Mouse (Mus musculus) liver, embryonic 15.5 days (tissue): ENCODE results near the gene Adamts5. TPM values are rescaled to one million over a fixed set of nuclear protein-coding genes. Genes with fewer than 3 reads are reported as not detected.

ENCODE experiments used
- ATAC-seq: fragments of 200-750 bp; cut with Nextera tagmentation; 2 replicates; pipeline ENCODE4 v1.8.0; 2017; ENCODE audit warnings: moderate number of reproducible peaks, mild to moderate bottlenecking, moderate library complexity; ENCODE audit not compliant: insufficient read depth
- H3K27ac ChIP-seq: fragments of 300-500 bp; sonication (generic); replicated peaks from 2 replicates; pipeline ENCODE4 v1.5.1; 2015; ENCODE audit warnings: mild to moderate bottlenecking, inconsistent platforms
- H3K27me3 ChIP-seq: fragments of 300-500 bp; sonication (generic); 2 replicates; pipeline ENCODE4 v1.6.1; 2015; ENCODE audit warnings: mild to moderate bottlenecking, inconsistent platforms
- H3K36me3 ChIP-seq: fragments of 300-500 bp; sonication (generic); replicated peaks from 2 replicates; pipeline ENCODE4 v1.6.1; 2015; ENCODE audit warnings: moderate library complexity, mild to moderate bottlenecking, inconsistent platforms
- H3K4me1 ChIP-seq: fragments of 300-500 bp; sonication (generic); replicated peaks from 2 replicates; pipeline ENCODE4 v1.6.1; 2015; ENCODE audit warnings: inconsistent platforms
- H3K4me2 ChIP-seq: fragments of 300-500 bp; sonication (generic); 2 replicates; pipeline ENCODE4 v1.6.1; 2015; ENCODE audit warnings: moderate library complexity, mild to moderate bottlenecking, inconsistent platforms
- H3K4me3 ChIP-seq: fragments of 300-500 bp; sonication (generic); replicated peaks from 2 replicates; pipeline ENCODE4 v1.5.1; 2015; ENCODE audit warnings: mild to moderate bottlenecking, inconsistent platforms
- H3K9ac ChIP-seq: fragments of 300-500 bp; sonication (generic); 2 replicates; pipeline ENCODE4 v1.6.1; 2015; ENCODE audit warnings: moderate library complexity, mild to moderate bottlenecking, inconsistent platforms
- H3K9me3 ChIP-seq: fragments of 300-500 bp; sonication (generic); replicated peaks from 2 replicates; pipeline ENCODE4 v1.6.1; 2016; ENCODE audit warnings: inconsistent platforms
- WGBS: fragments of 180-500 bp; shearing (Covaris S2); methylation state at CpG from one replicate; pipeline ENCODE4 v1.1.7; 2015; ENCODE audit warnings: mixed read lengths; ENCODE audit not compliant: insufficient replicate concordance; 5-methylcytosine and 5-hydroxymethylcytosine counted together
- polyA plus RNA-seq: library from polyadenylated mRNA; unstranded; fragments of >200 nt; fragmentation: Nextera tagmentation; extraction: Ambion mirVana; gene quantifications from 2 replicates; pipeline ENCODE4 v1.2.1, GENCODE M21; 2015

The Adamts5 gene
- polyA plus RNA-seq, 1 experiment from 2014 or later, result 0.37 TPM

DNA sequence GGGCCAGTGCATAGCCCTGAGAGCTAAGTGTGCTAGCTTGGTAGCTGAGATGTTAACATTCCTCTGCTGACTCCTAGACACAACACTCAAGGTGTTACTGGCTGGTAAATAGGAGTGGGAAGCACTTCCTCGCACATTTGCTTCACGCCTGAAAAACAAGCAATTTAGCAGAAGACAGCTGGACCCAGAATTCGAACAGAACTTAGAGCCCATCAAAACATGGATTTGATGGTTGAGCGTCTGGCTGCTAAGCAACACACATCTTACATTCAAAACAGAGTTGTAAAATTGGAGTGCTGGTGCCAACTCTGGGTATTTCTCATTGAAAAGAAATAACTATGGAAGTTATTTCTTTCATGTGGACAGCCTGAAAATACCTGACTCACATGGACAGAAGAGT lies 5.7 kb downstream of the Adamts5 start:
- Histone ChIP-seq H3K4me1 (no peaks in the 10 kb centered on the region), H3K4me2 (no peak overlapping the region), H3K27me3 (peaks cover 27% of the 10 kb centered on the region), H3K9ac (no peak overlapping the region), H3K9me3 (no peaks in the 10 kb centered on the region), H3K27ac (no peak overlapping the region), H3K4me3 (no peak overlapping the region), H3K36me3 (no peaks in the 10 kb centered on the region)
- 59% methylated on average over 4 of the region's 4 CpGs for WGBS
- no peak for ATAC-seq

- H3K4me3 ChIP-seq, result no peak overlapping the region
- no peaks in the 10 kb centered on the region for H3K27me3 ChIP-seq
- H3K36me3 ChIP-seq, result no peaks in the 10 kb centered on the region
- H3K4me2 ChIP-seq, result no peak overlapping the region
- WGBS, result 41% methylated on average over 5 of the region's 5 CpGs
- H3K9ac ChIP-seq, result no peak overlapping the region
- H3K4me1 ChIP-seq, result no peaks in the 10 kb centered on the region
- ATAC-seq, result no peak
- no peak overlapping the region for H3K27ac ChIP-seq
- H3K9me3 ChIP-seq, result no peaks in the 10 kb centered on the region
Observed at GRCm38 (mm10) chr16:85889778-85890177, 11.8 kb downstream of the Adamts5 start.

- Histone ChIP-seq H3K9ac (no peak overlapping the region), H3K9me3 (no peaks in the 10 kb centered on the region), H3K4me2 (no peak overlapping the region), H3K4me3 (no peak overlapping the region), H3K36me3 (no peaks in the 10 kb centered on the region), H3K27me3 (no peaks in the 10 kb centered on the region), H3K4me1 (no peaks in the 10 kb centered on the region), H3K27ac (no peak overlapping the region)
- 63% methylated on average over 13 of the region's 13 CpGs for WGBS
- no peak for ATAC-seq
Observed at GRCm38 (mm10) chr16:85887289-85888051, 14.2 kb downstream of the Adamts5 start.

GRCm38 (mm10) chr16:85879075-85879474 lies 22.6 kb downstream of the Adamts5 start:
- H3K4me3 ChIP-seq, result no peak overlapping the region
- no peaks in the 10 kb centered on the region for H3K4me1 ChIP-seq
- no peak for ATAC-seq
- no peaks in the 10 kb centered on the region for H3K27me3 ChIP-seq
- no peak overlapping the region for H3K27ac ChIP-seq
- H3K9me3 ChIP-seq, result no peaks in the 10 kb centered on the region
- no peaks in the 10 kb centered on the region for H3K36me3 ChIP-seq
- WGBS, result 66% methylated on average over 7 of the region's 7 CpGs
- H3K9ac ChIP-seq, result no peak overlapping the region
- no peak overlapping the region for H3K4me2 ChIP-seq

GRCm38 (mm10) chr16:85874141-85874540 lies 27.5 kb downstream of the Adamts5 start:
- no peaks in the 10 kb centered on the region for H3K9me3 ChIP-seq
- WGBS, result 63% methylated on average over 3 of the region's 3 CpGs
- H3K4me1 ChIP-seq, result no peaks in the 10 kb centered on the region
- H3K4me2 ChIP-seq, result no peak overlapping the region
- no peak overlapping the region for H3K4me3 ChIP-seq
- no peak overlapping the region for H3K27ac ChIP-seq
- no peaks in the 10 kb centered on the region for H3K27me3 ChIP-seq
- no peak for ATAC-seq
- H3K9ac ChIP-seq, result no peak overlapping the region
- H3K36me3 ChIP-seq, result no peaks in the 10 kb centered on the region

- Histone ChIP-seq H3K4me1 (no peaks in the 10 kb centered on the region), H3K9ac (no peak overlapping the region), H3K27me3 (no peaks in the 10 kb centered on the region), H3K27ac (no peak overlapping the region), H3K9me3 (no peaks in the 10 kb centered on the region), H3K4me3 (no peak overlapping the region), H3K36me3 (no peaks in the 10 kb centered on the region), H3K4me2 (no peak overlapping the region)
- no peak for ATAC-seq
- WGBS, result 56% methylated on average over 2 of the region's 2 CpGs
Observed at GRCm38 (mm10) chr16:85871971-85872370, 29.7 kb downstream of the Adamts5 start.

- no peaks in the 10 kb centered on the region for H3K36me3 ChIP-seq
- no peak overlapping the region for H3K27ac ChIP-seq
- H3K4me3 ChIP-seq, result no peak overlapping the region
- no peak for ATAC-seq
- H3K4me2 ChIP-seq, result no peak overlapping the region
- H3K9ac ChIP-seq, result no peak overlapping the region
- no peaks in the 10 kb centered on the region for H3K9me3 ChIP-seq
- H3K27me3 ChIP-seq, result no peaks in the 10 kb centered on the region
- no peaks in the 10 kb centered on the region for H3K4me1 ChIP-seq
Observed at GRCm38 (mm10) chr16:85871248-85871647, 30.4 kb downstream of the Adamts5 start.

- Histone ChIP-seq H3K4me2 (no peak overlapping the region), H3K4me1 (no peaks in the 10 kb centered on the region), H3K9me3 (no peaks in the 10 kb centered on the region; the same call in 1 of the 2 replicates), H3K27ac (no peak overlapping the region), H3K9ac (no peak overlapping the region), H3K36me3 (no peaks in the 10 kb centered on the region), H3K4me3 (no peak overlapping the region), H3K27me3 (no peaks in the 10 kb centered on the region)
- WGBS, result 40% methylated on average over 4 of the region's 4 CpGs
- ATAC-seq, result no peak
Observed at GRCm38 (mm10) chr16:85864691-85865389, 36.8 kb downstream of the Adamts5 start.

GRCm38 (mm10) chr16:85854505-85854904 lies 47.1 kb downstream of the Adamts5 start:
- no peak overlapping the region for H3K4me2 ChIP-seq
- no peak for ATAC-seq
- H3K36me3 ChIP-seq, result no peaks in the 10 kb centered on the region
- H3K27me3 ChIP-seq, result no peaks in the 10 kb centered on the region
- no peak overlapping the region for H3K4me3 ChIP-seq
- WGBS, result 59% methylated on average over 5 of the region's 5 CpGs
- no peaks in the 10 kb centered on the region for H3K9me3 ChIP-seq
- H3K27ac ChIP-seq, result no peak overlapping the region
- no peak overlapping the region for H3K9ac ChIP-seq
- no peaks in the 10 kb centered on the region for H3K4me1 ChIP-seq

- 49% methylated on average over 3 of the region's 3 CpGs for WGBS
- Histone ChIP-seq H3K4me1 (no peaks in the 10 kb centered on the region), H3K9me3 (no peaks in the 10 kb centered on the region), H3K4me3 (no peak overlapping the region), H3K9ac (no peak overlapping the region), H3K36me3 (no peaks in the 10 kb centered on the region), H3K27me3 (no peaks in the 10 kb centered on the region), H3K27ac (no peak overlapping the region), H3K4me2 (no peak overlapping the region)
- ATAC-seq, result no peak
Observed at GRCm38 (mm10) chr16:85827066-85827465, 74.6 kb downstream of the Adamts5 start.

DNA sequence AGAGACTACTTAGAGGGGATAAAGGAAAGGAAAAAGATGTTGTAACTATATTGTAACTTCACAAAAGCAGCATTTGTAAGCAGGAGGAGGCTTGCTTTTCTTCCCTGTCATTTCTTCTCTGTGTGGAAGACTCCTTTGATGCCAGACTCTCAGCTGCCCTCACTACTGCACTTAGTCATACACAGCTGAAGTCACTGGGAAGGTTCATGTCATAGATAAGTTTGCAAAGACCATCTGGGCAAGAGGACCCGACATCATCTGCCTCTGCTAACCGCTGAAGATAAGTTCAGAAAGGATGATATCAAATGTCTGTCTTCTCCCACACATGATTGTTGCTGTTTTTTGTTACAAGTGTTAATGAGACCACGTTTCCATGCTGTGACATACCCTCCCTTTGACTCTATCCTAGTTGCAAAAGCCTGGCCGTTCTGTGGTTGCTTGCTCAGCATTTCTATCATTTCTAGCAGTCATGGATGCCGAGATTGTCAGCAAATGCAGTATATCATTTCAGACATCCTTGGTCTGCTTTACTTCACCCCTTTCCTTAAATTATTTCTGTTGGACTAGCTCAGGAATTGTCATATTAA lies 79.2 kb downstream of the Adamts5 start:
- no peak overlapping the region for H3K9ac ChIP-seq
- no peak for ATAC-seq
- no peak overlapping the region for H3K4me3 ChIP-seq
- no peak overlapping the region for H3K4me2 ChIP-seq
- H3K27ac ChIP-seq, result no peak overlapping the region
- no peaks in the 10 kb centered on the region for H3K9me3 ChIP-seq
- H3K36me3 ChIP-seq, result no peaks in the 10 kb centered on the region
- H3K4me1 ChIP-seq, result no peaks in the 10 kb centered on the region
- no peaks in the 10 kb centered on the region for H3K27me3 ChIP-seq
- 45% methylated on average over 5 of the region's 5 CpGs for WGBS
